Mouse (Mus musculus): ENCODE measurements around the gene Imp3. TPM values are rescaled to one million over a fixed set of nuclear protein-coding genes. Genes with fewer than 3 reads are reported as not detected.

Imp3 gene
- total RNA-seq, 2 experiments from 2014 or later = 56.1 to 57.1 TPM

DNA sequence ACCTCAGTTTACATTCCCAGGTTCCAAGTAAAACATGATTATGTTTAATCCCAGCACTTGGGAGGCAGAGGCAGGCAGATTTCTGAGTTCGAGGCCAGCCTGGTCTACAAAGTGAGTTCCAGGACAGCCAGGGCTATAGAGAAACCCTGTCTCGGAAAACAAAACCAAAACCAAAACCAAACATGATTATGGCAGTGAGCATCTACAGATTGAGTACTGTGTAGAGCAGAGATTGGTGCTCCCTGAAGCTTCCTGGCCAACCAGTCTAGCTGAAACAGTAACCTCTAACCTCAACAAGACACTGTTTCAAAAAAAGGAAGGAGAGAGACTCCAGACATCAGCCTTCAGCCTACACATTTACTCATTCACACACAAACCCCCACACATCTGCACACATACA lies 21.4 kb downstream of the Imp3 start:
- DNase-seq (ENCODE audit: low spot score in 2 of 2) = no peak

GRCm38 (mm10) chr9:56961591-56961990 lies 24.3 kb downstream of the Imp3 start:
- DNase-seq (ENCODE audit: low spot score in 2 of 2) = no peak

- no peak for DNase-seq (ENCODE audit: low spot score in 2 of 2)
Observed at GRCm38 (mm10) chr9:56970158-56970557, 32.9 kb downstream of the Imp3 start.

GRCm38 (mm10) chr9:56973960-56974524 lies 36.8 kb downstream of the Imp3 start:
- no peak for DNase-seq (ENCODE audit: low spot score in 2 of 2)

DNA sequence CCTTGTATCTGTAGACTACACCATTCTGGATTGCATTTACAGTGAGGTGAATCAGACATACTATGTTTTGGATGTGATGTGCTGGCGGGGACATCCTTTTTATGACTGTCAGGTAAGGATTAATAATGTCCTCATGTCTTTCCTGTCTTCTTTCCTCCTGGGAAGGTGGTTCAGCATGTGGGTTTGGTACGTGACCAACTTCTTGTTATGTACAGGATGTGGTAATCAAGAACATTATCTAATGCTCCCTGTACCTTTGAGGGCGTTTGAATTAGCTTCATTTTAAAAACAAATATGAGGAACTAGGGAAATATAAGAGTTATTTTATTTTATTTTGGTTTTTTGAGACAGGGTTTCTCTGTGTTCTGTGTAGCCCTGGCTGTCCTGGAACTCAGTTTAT lies 37.9 kb downstream of the Imp3 start:
- no peak for DNase-seq (ENCODE audit: low spot score in 2 of 2)

GRCm38 (mm10) chr9:56980186-56980585 lies 42.9 kb downstream of the Imp3 start:
- no peak for DNase-seq (ENCODE audit: low spot score in 2 of 2)

GRCm38 (mm10) chr9:56981502-56981901 lies 44.2 kb downstream of the Imp3 start:
- peak in 1 of 2 experiments; percentile 8 for DNase-seq (ENCODE audit: low spot score in 2 of 2)

Other genes with a start within 250 kb of the Imp3 start
- 100 to 1,000 TPM; 261 to 262 TPM for gene Lingo1, start 141.0 kb upstream of the Imp3 start, total RNA-seq (2021)
- gene Odf3l1, start 72.8 kb upstream of the Imp3 start, total RNA-seq (2021) = not detected
- 10 to 100 TPM; 13.8 to 17.0 TPM for gene Cspg4, start 72.4 kb upstream of the Imp3 start, total RNA-seq (2021)
- gene Snx33, start 9.1 kb upstream of the Imp3 start, total RNA-seq (2021) = 1 to 10 TPM; 8.5 to 9.3 TPM
- gene Snupn, start 13.4 kb downstream of the Imp3 start, total RNA-seq (2021) = 10 to 100 TPM; 16.7 to 19.3 TPM
- gene Ptpn9, start 57.4 kb downstream of the Imp3 start, total RNA-seq (2021) = 10 to 100 TPM; 29.6 to 31.6 TPM
- gene Sin3a, start 134.6 kb downstream of the Imp3 start, total RNA-seq (2021) = 10 to 100 TPM; 30.8 to 41.1 TPM
- gene Man2c1, start 193.2 kb downstream of the Imp3 start, total RNA-seq (2021) = 100 to 1,000 TPM; 127 to 155 TPM
- 1 to 10 TPM; 6.4 to 7.8 TPM for gene Neil1, start 210.8 kb downstream of the Imp3 start, total RNA-seq (2021)
- gene Commd4, start 220.9 kb downstream of the Imp3 start, total RNA-seq (2021) = 10 to 100 TPM; 83.8 to 84.6 TPM